Mouse (Mus musculus): ENCODE measurements at regions not wholly inside any gene's neighbourhood (a gene's known extent, or its start where the extent isn't known, plus 50 kb on each side); places are given as distances from the start of the nearest gene placed in this dataset.

DNA sequence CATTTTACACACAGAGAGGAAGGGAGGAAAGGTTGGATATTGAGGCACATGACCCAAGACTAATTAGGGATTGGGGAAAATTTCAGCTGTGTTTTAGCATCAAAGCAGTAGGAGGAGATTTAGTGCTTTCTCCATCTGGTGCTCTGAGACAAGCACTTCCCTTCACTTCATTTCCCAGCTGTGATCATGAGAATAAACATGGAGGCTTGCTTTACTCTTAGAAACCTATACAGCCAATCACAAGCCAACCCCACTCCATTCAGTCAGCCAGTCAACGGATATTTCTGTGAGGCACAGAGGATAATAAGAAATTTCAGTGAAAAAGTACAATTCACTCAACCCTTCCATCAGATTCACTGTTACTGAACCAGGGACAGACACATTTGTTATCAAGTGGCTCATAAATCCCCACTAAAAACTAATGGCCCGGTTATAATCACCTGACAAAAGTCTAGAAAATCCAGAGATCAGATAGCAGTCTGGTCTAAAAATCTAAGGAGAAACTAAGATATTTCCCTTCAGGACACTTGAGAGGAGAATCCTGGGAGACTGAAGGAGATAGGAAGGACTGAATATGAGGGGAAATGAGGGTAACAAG lies 249.7 kb upstream of the Map3k7 start:
- H3K9ac ChIP-seq (ENCODE audit: low read depth, low read length) = no peak overlapping the region
- WGBS = 85% methylated on average over 2 of the region's 2 CpGs
- ATAC-seq = no peak
- H3K4me1 ChIP-seq (ENCODE audit: control insufficient read depth, insufficient read depth, low read depth, low read length) = no peaks in the 10 kb centered on the region
- no peak overlapping the region for H3K27ac ChIP-seq (ENCODE audit: low read depth, low read length)
- no peaks in the 10 kb centered on the region for H3K27me3 ChIP-seq (replicated peaks; ENCODE audit: control insufficient read depth, insufficient read depth, low read length)
- no peaks in the 10 kb centered on the region for H3K36me3 ChIP-seq (ENCODE audit: control insufficient read depth, insufficient read depth, low read length)
- H3K4me2 ChIP-seq (ENCODE audit: low read length) = no peak overlapping the region
- no peaks in the 10 kb centered on the region for H3K9me3 ChIP-seq (ENCODE audit: control insufficient read depth, low read length)
- no peak overlapping the region for H3K4me3 ChIP-seq (ENCODE audit: low read length)

DNA sequence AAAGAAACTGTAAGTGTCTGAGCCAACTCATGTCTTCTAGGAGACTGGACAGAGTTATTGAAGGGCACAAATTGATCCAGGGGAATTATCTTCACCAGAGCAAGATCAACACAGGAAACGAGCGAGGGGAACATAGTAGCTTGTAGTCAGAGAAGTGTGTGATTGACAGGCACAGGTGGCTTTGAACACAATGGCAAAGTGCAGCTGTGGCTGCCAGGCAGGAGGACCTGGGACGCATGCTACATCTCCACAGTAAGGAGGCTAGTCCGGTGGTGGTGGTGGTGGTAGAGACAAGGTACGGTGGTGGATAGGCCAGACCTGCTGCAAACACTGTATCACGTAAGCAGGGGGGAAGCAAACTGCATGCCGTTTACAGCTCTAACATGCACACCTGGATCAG lies 240.4 kb upstream of the Map3k7 start:
- ATAC-seq = no peak
- no peak overlapping the region for H3K27ac ChIP-seq (ENCODE audit: low read depth, low read length)
- no peak overlapping the region for H3K9ac ChIP-seq (ENCODE audit: low read depth, low read length)
- H3K9me3 ChIP-seq (ENCODE audit: control insufficient read depth, low read length) = no peaks in the 10 kb centered on the region
- H3K4me2 ChIP-seq (ENCODE audit: low read length) = no peak overlapping the region
- no peaks in the 10 kb centered on the region for H3K27me3 ChIP-seq (replicated peaks; ENCODE audit: control insufficient read depth, insufficient read depth, low read length)
- H3K4me3 ChIP-seq (ENCODE audit: low read length) = no peak overlapping the region
- no peaks in the 10 kb centered on the region for H3K4me1 ChIP-seq (ENCODE audit: control insufficient read depth, insufficient read depth, low read depth, low read length)
- whole genome bisulfite sequencing = 79% methylated on average over 7 of the region's 7 CpGs
- no peaks in the 10 kb centered on the region for H3K36me3 ChIP-seq (ENCODE audit: control insufficient read depth, insufficient read depth, low read length)

- Histone ChIP-seq H3K4me2 (ENCODE audit: low read length) (no peak overlapping the region), H3K27me3 (replicated peaks; ENCODE audit: control insufficient read depth, insufficient read depth, low read length) (no peaks in the 10 kb centered on the region), H3K27ac (ENCODE audit: low read depth, low read length) (no peak overlapping the region), H3K4me3 (ENCODE audit: low read length) (no peak overlapping the region), H3K36me3 (ENCODE audit: control insufficient read depth, insufficient read depth, low read length) (no peaks in the 10 kb centered on the region), H3K4me1 (ENCODE audit: control insufficient read depth, insufficient read depth, low read depth, low read length) (no peaks in the 10 kb centered on the region), H3K9ac (ENCODE audit: low read depth, low read length) (no peak overlapping the region), H3K9me3 (ENCODE audit: control insufficient read depth, low read length) (no peaks in the 10 kb centered on the region)
- 52% methylated on average over 2 of the region's 2 CpGs for WGBS
- ATAC-seq = no peak
These were observed 239.5 kb upstream of the Map3k7 start for GRCm38 (mm10) chr4:31724400-31724799.

DNA sequence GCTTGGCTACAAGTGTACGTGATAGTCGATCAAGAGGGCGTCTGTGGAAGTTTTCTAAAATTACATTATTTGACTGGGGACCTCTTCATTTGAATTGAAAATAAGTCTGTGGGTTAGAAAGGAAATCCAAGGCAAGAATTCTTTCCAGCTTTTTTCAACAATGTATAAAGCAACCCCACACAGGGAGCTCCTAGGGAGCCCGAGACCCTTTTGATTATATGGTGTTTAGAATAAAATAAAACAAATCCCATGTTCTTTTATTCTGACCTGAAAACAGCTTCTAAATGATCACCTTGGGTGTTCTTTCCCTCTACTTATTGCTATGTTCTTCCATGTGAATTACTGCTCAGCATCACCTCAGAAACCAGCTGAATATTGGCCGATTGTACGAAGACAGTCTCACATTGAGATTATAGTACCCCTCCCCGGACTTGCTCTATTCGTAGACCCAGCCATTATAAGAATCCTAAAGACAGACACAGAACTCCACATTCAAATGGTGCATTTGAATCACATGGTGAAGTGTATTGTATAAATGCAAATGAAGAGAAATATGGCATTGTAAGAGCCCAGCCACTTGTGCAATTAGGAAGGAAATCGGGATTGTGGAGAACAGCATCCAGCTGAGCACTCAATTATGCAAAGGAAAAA lies 236.3 kb upstream of the Map3k7 start:
- no peak overlapping the region for H3K27ac ChIP-seq (ENCODE audit: low read depth, low read length)
- H3K4me3 ChIP-seq (ENCODE audit: low read length) = no peak overlapping the region
- WGBS = 45% methylated on average over 9 of the region's 9 CpGs
- H3K4me1 ChIP-seq (ENCODE audit: control insufficient read depth, insufficient read depth, low read depth, low read length) = no peaks in the 10 kb centered on the region
- no peak overlapping the region for H3K4me2 ChIP-seq (ENCODE audit: low read length)
- no peaks in the 10 kb centered on the region for H3K36me3 ChIP-seq (ENCODE audit: control insufficient read depth, insufficient read depth, low read length)
- H3K9me3 ChIP-seq (ENCODE audit: control insufficient read depth, low read length) = no peaks in the 10 kb centered on the region
- ATAC-seq = 0 out of 2 replicates have a peak, but pooled peaks have one; percentile 45
- no peak overlapping the region for H3K9ac ChIP-seq (ENCODE audit: low read depth, low read length)
- H3K27me3 ChIP-seq (replicated peaks; ENCODE audit: control insufficient read depth, insufficient read depth, low read length) = no peaks in the 10 kb centered on the region

- no peak overlapping the region for H3K9ac ChIP-seq (ENCODE audit: low read depth, low read length)
- H3K4me2 ChIP-seq (ENCODE audit: low read length) = no peak overlapping the region
- no peaks in the 10 kb centered on the region for H3K9me3 ChIP-seq (ENCODE audit: control insufficient read depth, low read length)
- no peak overlapping the region for H3K4me3 ChIP-seq (ENCODE audit: low read length)
- WGBS = 78% methylated on average over 3 of the region's 3 CpGs
- no peak overlapping the region for H3K27ac ChIP-seq (ENCODE audit: low read depth, low read length)
- H3K27me3 ChIP-seq (replicated peaks; ENCODE audit: control insufficient read depth, insufficient read depth, low read length) = no peaks in the 10 kb centered on the region
- no peak for ATAC-seq
- H3K36me3 ChIP-seq (ENCODE audit: control insufficient read depth, insufficient read depth, low read length) = no peaks in the 10 kb centered on the region
- no peaks in the 10 kb centered on the region for H3K4me1 ChIP-seq (ENCODE audit: control insufficient read depth, insufficient read depth, low read depth, low read length)
These were observed 235.8 kb upstream of the Map3k7 start for GRCm38 (mm10) chr4:31728149-31728516.

GRCm38 (mm10) chr4:31743776-31744175 lies 220.1 kb upstream of the Map3k7 start:
- Histone ChIP-seq H3K9me3 (ENCODE audit: control insufficient read depth, low read length) (no peaks in the 10 kb centered on the region), H3K36me3 (ENCODE audit: control insufficient read depth, insufficient read depth, low read length) (no peaks in the 10 kb centered on the region), H3K4me3 (ENCODE audit: low read length) (no peak overlapping the region), H3K4me2 (ENCODE audit: low read length) (no peak overlapping the region), H3K27ac (ENCODE audit: low read depth, low read length) (no peak overlapping the region), H3K9ac (ENCODE audit: low read depth, low read length) (no peak overlapping the region), H3K27me3 (replicated peaks; ENCODE audit: control insufficient read depth, insufficient read depth, low read length) (no peaks in the 10 kb centered on the region), H3K4me1 (ENCODE audit: control insufficient read depth, insufficient read depth, low read depth, low read length) (no peaks in the 10 kb centered on the region)
- no peak for ATAC-seq
- 82% methylated on average over 3 of the region's 3 CpGs for whole genome bisulfite sequencing

DNA sequence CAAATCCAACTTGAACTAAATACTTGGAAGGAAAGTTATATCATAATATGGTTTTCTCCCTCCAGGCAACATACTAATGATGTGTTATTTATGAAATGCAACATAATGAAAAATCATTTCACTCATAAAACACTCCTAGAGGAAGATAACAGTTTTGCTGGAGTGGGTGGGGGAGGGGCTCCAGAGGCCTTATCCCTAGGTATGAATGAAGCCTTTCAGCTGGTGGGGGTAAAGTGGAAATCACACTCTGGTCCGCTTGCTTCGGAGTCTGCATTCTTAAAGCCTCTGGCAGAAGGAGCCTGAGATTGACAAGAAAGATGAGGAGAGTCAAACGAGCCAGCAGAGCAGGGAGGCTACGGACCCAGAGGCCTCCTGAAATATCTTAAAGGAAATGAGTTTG lies 219.5 kb upstream of the Map3k7 start:
- H3K4me1 ChIP-seq (ENCODE audit: control insufficient read depth, insufficient read depth, low read depth, low read length) = no peaks in the 10 kb centered on the region
- H3K27ac ChIP-seq (ENCODE audit: low read depth, low read length) = no peak overlapping the region
- H3K4me3 ChIP-seq (ENCODE audit: low read length) = no peak overlapping the region
- no peaks in the 10 kb centered on the region for H3K36me3 ChIP-seq (ENCODE audit: control insufficient read depth, insufficient read depth, low read length)
- no peak overlapping the region for H3K9ac ChIP-seq (ENCODE audit: low read depth, low read length)
- no peaks in the 10 kb centered on the region for H3K27me3 ChIP-seq (replicated peaks; ENCODE audit: control insufficient read depth, insufficient read depth, low read length)
- 56% methylated on average over 4 of the region's 4 CpGs for WGBS
- no peaks in the 10 kb centered on the region for H3K9me3 ChIP-seq (ENCODE audit: control insufficient read depth, low read length)
- ATAC-seq = no peak
- no peak overlapping the region for H3K4me2 ChIP-seq (ENCODE audit: low read length)

- H3K27ac ChIP-seq (ENCODE audit: low read depth, low read length) = no peak overlapping the region
- no peak for ATAC-seq
- 88% methylated on average over 5 of the region's 5 CpGs for WGBS
- H3K4me1 ChIP-seq (ENCODE audit: control insufficient read depth, insufficient read depth, low read depth, low read length) = no peaks in the 10 kb centered on the region
- no peak overlapping the region for H3K4me2 ChIP-seq (ENCODE audit: low read length)
- no peak overlapping the region for H3K4me3 ChIP-seq (ENCODE audit: low read length)
- no peak overlapping the region for H3K9ac ChIP-seq (ENCODE audit: low read depth, low read length)
- H3K27me3 ChIP-seq (replicated peaks; ENCODE audit: control insufficient read depth, insufficient read depth, low read length) = no peaks in the 10 kb centered on the region
- no peaks in the 10 kb centered on the region for H3K9me3 ChIP-seq (ENCODE audit: control insufficient read depth, low read length)
- no peaks in the 10 kb centered on the region for H3K36me3 ChIP-seq (ENCODE audit: control insufficient read depth, insufficient read depth, low read length)
These were observed 210.1 kb upstream of the Map3k7 start for GRCm38 (mm10) chr4:31753677-31754312.

GRCm38 (mm10) chr4:31757126-31757525 lies 206.8 kb upstream of the Map3k7 start:
- Histone ChIP-seq H3K36me3 (ENCODE audit: control insufficient read depth, insufficient read depth, low read length) (no peaks in the 10 kb centered on the region), H3K27me3 (replicated peaks; ENCODE audit: control insufficient read depth, insufficient read depth, low read length) (no peaks in the 10 kb centered on the region), H3K9me3 (ENCODE audit: control insufficient read depth, low read length) (no peaks in the 10 kb centered on the region), H3K4me1 (ENCODE audit: control insufficient read depth, insufficient read depth, low read depth, low read length) (no peaks in the 10 kb centered on the region), H3K9ac (ENCODE audit: low read depth, low read length) (no peak overlapping the region), H3K27ac (ENCODE audit: low read depth, low read length) (no peak overlapping the region), H3K4me2 (ENCODE audit: low read length) (no peak overlapping the region), H3K4me3 (ENCODE audit: low read length) (no peak overlapping the region)
- WGBS = 35% methylated on average over 1 of the region's 1 CpGs
- no peak for ATAC-seq
